Mouse (Mus musculus) hindlimb bud, embryonic 11.5 days (tissue): ENCODE data around the gene Fbxo36.

Experiments
- DNase-seq: peaks from one replicate; pipeline ENCODE4 v3.0.0-alpha.2; 2012; ENCODE audit warnings: low read depth, low spot score; ENCODE audit errors: extremely low spot score

The Fbxo36 gene

GRCm38 (mm10) chr1:84839309-84840017, at the start of gene Fbxo36:
Gene Fbxo36, plus strand, starts transcription at chr1:84839841.
- DNase-seq, result peak; percentile 83

GRCm38 (mm10) chr1:84791393-84791792, 48.2 kb upstream of the Fbxo36 start:
- DNase-seq, result no peak

- no peak for DNase-seq
Measured at GRCm38 (mm10) chr1:84795335-84795734, 44.3 kb upstream of the Fbxo36 start.

- DNase-seq, result no peak
Measured at GRCm38 (mm10) chr1:84799166-84799565, 40.5 kb upstream of the Fbxo36 start.

GRCm38 (mm10) chr1:84803788-84804187, 35.9 kb upstream of the Fbxo36 start:
- no peak for DNase-seq

GRCm38 (mm10) chr1:84817596-84817995, 22.0 kb upstream of the Fbxo36 start:
- no peak for DNase-seq

GRCm38 (mm10) chr1:84825091-84825490, 14.6 kb upstream of the Fbxo36 start:
- DNase-seq, result no peak

GRCm38 (mm10) chr1:84837523-84838145, 2.0 kb upstream of the Fbxo36 start:
- DNase-seq, result no peak

GRCm38 (mm10) chr1:84838156-84838555, 1.5 kb upstream of the Fbxo36 start:
- no peak for DNase-seq

- DNase-seq, result no peak
Measured at GRCm38 (mm10) chr1:84838621-84839151, 955 bp upstream of the Fbxo36 start.

- DNase-seq, result no peak
Measured at GRCm38 (mm10) chr1:84840018-84840664, 500 bp downstream of the Fbxo36 start, which contains the start of gene Trip12. Gene Trip12, minus strand, starts transcription at chr1:84840516.

GRCm38 (mm10) chr1:84841061-84841460, 1.4 kb downstream of the Fbxo36 start:
- DNase-seq, result no peak

GRCm38 (mm10) chr1:84843366-84843765, 3.7 kb downstream of the Fbxo36 start:
- DNase-seq, result no peak

GRCm38 (mm10) chr1:84847698-84848097, 8.1 kb downstream of the Fbxo36 start:
- DNase-seq, result no peak

- no peak for DNase-seq
Measured at GRCm38 (mm10) chr1:84848335-84848734, 8.7 kb downstream of the Fbxo36 start.

GRCm38 (mm10) chr1:84848801-84849455, 9.3 kb downstream of the Fbxo36 start:
- no peak for DNase-seq

GRCm38 (mm10) chr1:84849804-84850203, 10.2 kb downstream of the Fbxo36 start:
- no peak for DNase-seq

GRCm38 (mm10) chr1:84850471-84850870, 10.8 kb downstream of the Fbxo36 start:
- DNase-seq, result no peak

- DNase-seq, result no peak
Measured at GRCm38 (mm10) chr1:84851512-84852235, 12.0 kb downstream of the Fbxo36 start.

GRCm38 (mm10) chr1:84853721-84854120, 14.1 kb downstream of the Fbxo36 start:
- no peak for DNase-seq

GRCm38 (mm10) chr1:84854966-84855365, 15.3 kb downstream of the Fbxo36 start:
- no peak for DNase-seq
